Mouse (Mus musculus): Measurements from ENCODE around the gene Klk1b11. TPM values are rescaled to one million over a fixed set of nuclear protein-coding genes. Genes with fewer than 3 reads are reported as not detected.

Klk1b11 gene
- polyA plus RNA-seq, 1 experiment from 2014 or later = not detected

Other genes with a start within 250 kb of the Klk1b11 start
- not detected in 2 replicates for gene Klk12, start 227.0 kb upstream of the Klk1b11 start, polyA plus RNA-seq (2015; fragmentation: Nextera tagmentation; extraction: Ambion mirVana)
- not detected in 2 replicates for gene Klk11, start 221.3 kb upstream of the Klk1b11 start, polyA plus RNA-seq (2015; fragmentation: Nextera tagmentation; extraction: Ambion mirVana)
- gene Klk10, start 214.8 kb upstream of the Klk1b11 start, polyA plus RNA-seq (2015; fragmentation: Nextera tagmentation; extraction: Ambion mirVana) = 0.18 TPM in 1 of 2 replicates, not detected in the other
- 0.18 TPM in 1 of 2 replicates, not detected in the other for gene Klk9, start 204.0 kb upstream of the Klk1b11 start, polyA plus RNA-seq (2015; fragmentation: Nextera tagmentation; extraction: Ambion mirVana)
- gene Klk8, start 198.3 kb upstream of the Klk1b11 start, polyA plus RNA-seq (2015; fragmentation: Nextera tagmentation; extraction: Ambion mirVana) = 4.4 and 7.8 TPM in 2 replicates
- gene Klk7, start 184.6 kb upstream of the Klk1b11 start, polyA plus RNA-seq (2015; fragmentation: Nextera tagmentation; extraction: Ambion mirVana) = not detected in 2 replicates
- not detected in 2 replicates for gene Klk6, start 171.4 kb upstream of the Klk1b11 start, polyA plus RNA-seq (2015; fragmentation: Nextera tagmentation; extraction: Ambion mirVana)
- gene Klk5, start 153.9 kb upstream of the Klk1b11 start, polyA plus RNA-seq (2015; fragmentation: Nextera tagmentation; extraction: Ambion mirVana) = not detected in 2 replicates
- gene Klk4, start 114.7 kb upstream of the Klk1b11 start, polyA plus RNA-seq (2015; fragmentation: Nextera tagmentation; extraction: Ambion mirVana) = 0.98 and 1.5 TPM in 2 replicates
- not detected in 2 replicates for gene Klk15, start 62.1 kb upstream of the Klk1b11 start, polyA plus RNA-seq (2015; fragmentation: Nextera tagmentation; extraction: Ambion mirVana)
- gene Klk1b8, start 45.2 kb upstream of the Klk1b11 start, polyA plus RNA-seq (2015; fragmentation: Nextera tagmentation; extraction: Ambion mirVana) = not detected in 2 replicates
- gene Klk1b1, start 29.1 kb upstream of the Klk1b11 start, polyA plus RNA-seq (2015; fragmentation: Nextera tagmentation; extraction: Ambion mirVana) = not detected in 2 replicates
- gene Klk1b9, start 19.8 kb upstream of the Klk1b11 start, polyA plus RNA-seq (2015; fragmentation: Nextera tagmentation; extraction: Ambion mirVana) = not detected in 2 replicates
- gene Klk1b26, start 16.3 kb downstream of the Klk1b11 start, polyA plus RNA-seq (2015; fragmentation: Nextera tagmentation; extraction: Ambion mirVana) = not detected in 2 replicates
- gene Klk1b27, start 56.4 kb downstream of the Klk1b11 start, polyA plus RNA-seq (2015; fragmentation: Nextera tagmentation; extraction: Ambion mirVana) = not detected in 2 replicates
- gene Klk1b21, start 106.5 kb downstream of the Klk1b11 start, polyA plus RNA-seq (2015; fragmentation: Nextera tagmentation; extraction: Ambion mirVana) = not detected in 2 replicates
- not detected in 2 replicates for gene Klk1b22, start 116.8 kb downstream of the Klk1b11 start, polyA plus RNA-seq (2015; fragmentation: Nextera tagmentation; extraction: Ambion mirVana)
- not detected in 2 replicates for gene Klk1b16, start 140.9 kb downstream of the Klk1b11 start, polyA plus RNA-seq (2015; fragmentation: Nextera tagmentation; extraction: Ambion mirVana)
- not detected in 2 replicates for gene Klk1b24, start 192.4 kb downstream of the Klk1b11 start, polyA plus RNA-seq (2015; fragmentation: Nextera tagmentation; extraction: Ambion mirVana)
- not detected in 2 replicates for gene Klk1b3, start 202.3 kb downstream of the Klk1b11 start, polyA plus RNA-seq (2015; fragmentation: Nextera tagmentation; extraction: Ambion mirVana)
- gene Klk1b4, start 211.6 kb downstream of the Klk1b11 start, polyA plus RNA-seq (2015; fragmentation: Nextera tagmentation; extraction: Ambion mirVana) = not detected in 2 replicates
- gene Klk1b5, start 220.1 kb downstream of the Klk1b11 start, polyA plus RNA-seq (2015; fragmentation: Nextera tagmentation; extraction: Ambion mirVana) = not detected in 2 replicates
- gene Klk1, start 229.5 kb downstream of the Klk1b11 start, polyA plus RNA-seq (2015; fragmentation: Nextera tagmentation; extraction: Ambion mirVana) = not detected in 2 replicates
- not detected in 2 replicates for gene Gm36864, start 240.3 kb downstream of the Klk1b11 start, polyA plus RNA-seq (2015; fragmentation: Nextera tagmentation; extraction: Ambion mirVana)

All from hindbrain, embryonic 13.5 days (tissue).